Mouse (Mus musculus): ENCODE results near the gene Stk16.

GRCm38 (mm10) chr1:75261278-75261677 is 50.6 kb downstream of the Stk16 start:
- TF ChIP-seq POLR2A (IDR thresholded peaks at IDR 0.05; ENCODE audit: insufficient read depth, low read depth, low read length) = no peak
- TF ChIP-seq CTCF (IDR thresholded peaks at IDR 0.05) = no peak
- TF ChIP-seq EP300 (IDR thresholded peaks at IDR 0.05; ENCODE audit: insufficient read depth, low read depth, low read length) = no peak
